Mouse (Mus musculus) 3T3-L1 (cell line): Measurements from ENCODE around the gene Il3.

Experiments
- DNase-seq: peaks from one replicate; pipeline ENCODE4 v3.0.0-alpha.2; 2015; ENCODE audit warnings: low read depth, low spot score

Il3 gene

DNA sequence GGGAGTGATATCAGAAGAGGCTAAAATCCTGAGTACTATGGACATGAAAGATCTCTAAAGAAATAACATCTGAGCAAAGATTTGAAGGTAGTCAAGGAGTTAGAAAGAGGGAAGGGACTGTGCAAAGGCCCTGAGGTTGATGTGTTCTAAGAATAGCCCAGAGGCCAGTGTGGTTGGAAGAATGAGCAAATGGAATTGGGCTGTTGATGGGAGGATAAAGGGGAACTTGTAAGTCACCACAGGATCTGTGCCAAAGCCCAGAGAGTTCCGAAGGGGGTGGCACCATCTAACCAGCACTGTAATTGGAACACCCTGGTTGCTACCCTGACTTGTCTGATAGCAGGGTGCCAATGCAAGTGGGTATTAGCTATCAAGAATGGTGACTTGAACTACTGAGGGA, 47.9 kb downstream of the Il3 start:
- no peak for DNase-seq

GRCm38 (mm10) chr11:54217384-54217783, 49.7 kb downstream of the Il3 start:
- DNase-seq: no peak

GRCm38 (mm10) chr11:54216091-54216490, 51.0 kb downstream of the Il3 start:
- DNase-seq: no peak
